Mouse (Mus musculus): ENCODE results near the gene Slc5a11.

Gene Slc5a11

GRCm38 (mm10) chr7:123214365-123215075 lies at the start of gene Slc5a11:
Slc5a11 (plus strand) TSS chr7:123214780.
- DNase-seq (ENCODE audit: low spot score), result no peak

- DNase-seq (ENCODE audit: low spot score), result no peak
Observed at GRCm38 (mm10) chr7:123167436-123167835, 47.1 kb upstream of the Slc5a11 start.

DNA sequence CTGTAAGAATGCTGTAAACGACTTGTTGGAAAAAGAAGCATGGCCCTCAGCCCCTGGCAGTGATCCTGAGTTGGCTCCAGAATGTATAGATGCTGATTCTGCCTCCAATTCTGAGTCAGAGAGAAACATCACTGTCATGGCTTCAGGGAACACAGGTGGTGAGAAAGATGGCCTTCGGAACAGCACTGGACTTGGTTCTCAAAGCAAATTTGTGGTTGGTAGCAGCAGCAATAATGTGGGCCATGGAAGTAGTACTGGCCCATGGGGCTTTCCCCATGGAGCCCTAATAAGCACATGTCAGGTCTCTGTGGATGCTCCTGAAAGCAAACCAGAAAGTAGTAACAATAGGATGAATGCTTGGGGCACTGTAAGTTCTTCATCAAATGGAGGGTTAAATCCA lies 45.0 kb upstream of the Slc5a11 start:
- DNase-seq (ENCODE audit: low spot score), result no peak

DNA sequence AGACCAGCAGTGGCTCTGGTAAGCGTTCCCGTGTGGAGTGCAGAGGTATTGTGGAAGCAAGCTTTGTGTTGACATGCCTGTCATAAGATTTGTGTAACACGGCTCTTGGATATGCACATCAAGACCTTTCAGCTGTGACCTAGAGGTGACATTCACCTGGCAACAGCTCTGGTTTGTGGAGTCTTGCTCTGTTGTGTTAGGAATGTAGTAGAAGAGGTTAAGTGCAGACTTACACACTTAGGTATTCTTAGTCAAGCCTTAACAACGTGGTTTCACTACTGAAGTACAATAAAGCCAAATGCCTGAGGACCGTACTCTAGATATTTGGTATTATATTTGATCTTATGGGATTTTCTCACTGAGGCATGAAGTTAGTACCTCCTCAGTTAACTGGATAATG lies 42.5 kb upstream of the Slc5a11 start:
- peak; percentile 15 for DNase-seq (ENCODE audit: low spot score)

DNA sequence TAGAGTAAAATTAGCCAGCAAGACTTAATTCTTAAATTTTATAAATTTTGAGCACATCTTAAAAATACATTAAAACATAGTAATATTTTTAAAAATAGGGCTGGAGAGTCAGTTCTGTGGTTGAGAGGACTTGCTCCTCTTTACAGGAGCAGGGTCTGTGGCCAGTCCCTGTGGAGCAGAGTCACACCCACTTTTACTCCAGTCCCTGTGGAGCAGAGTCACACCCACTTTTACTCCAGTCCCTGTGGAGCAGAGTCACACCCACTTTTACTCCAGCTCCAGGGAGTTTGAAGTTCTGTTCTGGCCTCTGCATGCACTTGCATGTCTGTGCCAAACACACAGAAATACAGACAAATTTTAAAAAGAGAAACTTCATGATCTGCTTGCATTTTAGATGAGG lies 37.4 kb upstream of the Slc5a11 start:
- no peak for DNase-seq (ENCODE audit: low spot score)

DNA sequence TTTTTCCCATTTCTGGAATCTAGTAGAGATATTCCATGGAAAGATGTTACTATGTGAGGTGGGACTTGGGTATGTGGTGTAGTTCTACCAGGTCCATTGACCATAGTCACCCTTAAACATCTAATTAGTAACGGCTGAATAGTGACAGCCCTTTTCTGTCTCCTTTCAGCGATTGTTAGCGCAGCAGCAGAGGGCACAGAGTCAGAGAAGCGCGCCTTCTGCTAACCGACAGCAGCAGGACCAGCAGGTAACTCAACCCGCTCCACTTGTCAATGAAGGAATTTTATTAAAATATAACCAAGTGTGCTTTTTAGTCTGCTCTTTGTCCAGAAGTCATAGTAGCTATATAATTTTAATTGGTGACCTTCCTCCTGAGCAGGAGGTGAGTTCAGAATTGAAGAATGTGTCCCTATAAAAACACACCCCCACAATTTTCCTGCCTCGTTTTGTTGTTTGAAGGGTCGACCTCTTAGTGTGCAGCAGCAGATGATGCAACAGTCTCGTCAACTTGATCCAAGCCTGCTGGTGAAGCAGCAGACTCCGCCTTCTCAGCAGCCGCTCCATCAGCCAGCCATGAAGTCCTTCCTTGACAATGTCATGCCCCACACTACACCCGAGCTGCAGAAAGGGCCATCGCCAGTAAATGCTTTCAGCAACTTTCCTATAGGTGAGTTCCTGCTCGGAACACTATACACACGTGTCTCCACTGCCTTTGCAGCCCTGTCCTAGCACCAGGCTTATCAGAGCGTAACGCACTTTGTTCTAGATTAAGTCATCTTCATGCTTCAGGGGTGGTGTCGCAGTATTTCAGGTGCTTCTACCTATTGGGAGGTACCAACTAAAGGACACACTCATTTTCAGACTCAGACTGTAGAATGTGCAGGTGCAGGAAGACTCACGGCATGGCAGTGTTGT lies 32.5 kb upstream of the Slc5a11 start:
- DNase-seq (ENCODE audit: low spot score), result no peak

GRCm38 (mm10) chr7:123184891-123185290 lies 29.7 kb upstream of the Slc5a11 start:
- no peak for DNase-seq (ENCODE audit: low spot score)

DNA sequence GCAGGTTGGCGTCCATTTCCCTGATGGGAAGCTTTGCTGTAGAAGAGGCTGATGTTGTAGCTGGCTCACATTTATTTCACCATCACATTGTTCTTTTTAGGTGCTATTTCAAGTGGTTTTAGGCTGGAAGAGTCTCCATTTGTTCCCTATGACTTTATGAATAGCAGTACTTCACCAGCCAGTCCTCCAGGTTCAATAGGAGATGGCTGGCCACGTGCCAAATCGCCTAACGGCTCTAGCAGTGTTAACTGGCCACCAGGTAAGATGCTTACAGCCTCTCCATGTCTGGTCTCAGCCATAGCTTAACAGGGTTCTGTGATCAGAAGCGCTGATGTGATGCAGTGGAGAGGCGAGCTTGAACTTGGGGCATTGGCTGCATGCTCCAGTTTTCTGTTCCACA lies 28.1 kb upstream of the Slc5a11 start:
- no peak for DNase-seq (ENCODE audit: low spot score)

- no peak for DNase-seq (ENCODE audit: low spot score)
Observed at GRCm38 (mm10) chr7:123187246-123187645, 27.3 kb upstream of the Slc5a11 start.

- DNase-seq (ENCODE audit: low spot score), result no peak
Observed at GRCm38 (mm10) chr7:123188462-123188861, 26.1 kb upstream of the Slc5a11 start.

GRCm38 (mm10) chr7:123189762-123190161 lies 24.8 kb upstream of the Slc5a11 start:
- no peak for DNase-seq (ENCODE audit: low spot score)

GRCm38 (mm10) chr7:123191731-123192130 lies 22.8 kb upstream of the Slc5a11 start:
- DNase-seq (ENCODE audit: low spot score), result no peak

DNA sequence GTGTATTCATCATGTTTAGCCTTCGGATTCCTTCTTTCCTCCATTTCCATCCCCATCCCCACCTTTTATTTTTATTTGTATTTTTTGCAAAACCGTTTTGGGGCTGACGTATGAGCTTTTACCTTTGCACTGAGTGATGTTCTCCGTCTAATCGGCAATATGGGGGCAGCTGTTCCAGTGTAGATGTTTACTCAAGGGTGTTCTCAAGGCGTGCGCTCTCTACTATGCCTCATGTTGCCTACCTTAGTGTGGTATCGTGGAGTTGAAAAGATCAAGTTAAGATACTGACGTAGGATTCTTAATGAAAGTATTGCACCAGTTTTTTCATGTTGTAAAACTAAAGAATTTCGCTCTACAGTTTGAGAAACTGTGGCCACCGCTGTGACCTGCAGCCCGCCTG lies 21.4 kb upstream of the Slc5a11 start:
- DNase-seq (ENCODE audit: low spot score), result no peak

DNA sequence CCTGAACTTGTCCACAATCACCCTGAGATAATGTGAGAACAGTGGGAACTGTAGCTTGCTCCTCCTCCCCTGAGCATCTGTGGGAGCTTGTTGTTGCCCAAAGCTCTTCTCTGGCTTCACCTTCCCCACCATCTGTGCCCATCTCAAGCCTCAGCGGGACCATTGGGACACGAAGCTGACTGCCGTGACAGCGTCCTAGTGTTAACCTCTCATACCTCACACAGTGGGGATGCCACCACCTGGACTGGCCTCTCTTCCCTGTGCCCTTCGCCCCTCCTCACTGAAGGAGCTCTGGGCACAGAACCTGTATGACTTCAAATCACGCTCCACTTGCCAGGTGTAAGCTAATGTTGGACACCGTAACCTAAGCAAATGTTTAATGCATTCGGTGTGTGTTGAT lies 19.9 kb upstream of the Slc5a11 start:
- no peak for DNase-seq (ENCODE audit: low spot score)

DNA sequence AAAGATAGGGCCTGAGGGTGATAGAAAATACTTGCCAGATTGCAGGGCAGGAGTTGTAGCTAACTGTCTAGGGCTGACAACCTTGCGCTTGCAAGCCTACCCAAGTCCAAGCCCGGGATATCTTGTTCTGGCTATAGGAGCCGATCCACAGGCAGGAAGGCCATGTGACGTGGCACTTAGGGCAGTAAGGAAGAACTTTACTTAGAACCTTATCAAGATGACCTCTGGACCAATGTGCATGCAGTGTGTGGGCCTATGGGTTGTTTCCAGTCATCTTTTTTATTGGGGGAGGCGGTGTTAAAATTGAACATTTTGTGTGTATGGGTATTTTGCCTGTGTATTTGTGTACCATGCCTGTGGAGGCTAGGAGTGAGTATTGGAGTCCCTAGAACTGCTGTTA lies 18.1 kb upstream of the Slc5a11 start:
- no peak for DNase-seq (ENCODE audit: low spot score)

GRCm38 (mm10) chr7:123198695-123199094 lies 15.9 kb upstream of the Slc5a11 start:
- DNase-seq (ENCODE audit: low spot score), result no peak

- no peak for DNase-seq (ENCODE audit: low spot score)
Observed at GRCm38 (mm10) chr7:123199151-123199550, 15.4 kb upstream of the Slc5a11 start.

- no peak for DNase-seq (ENCODE audit: low spot score)
Observed at GRCm38 (mm10) chr7:123199656-123200206, 14.8 kb upstream of the Slc5a11 start.

DNA sequence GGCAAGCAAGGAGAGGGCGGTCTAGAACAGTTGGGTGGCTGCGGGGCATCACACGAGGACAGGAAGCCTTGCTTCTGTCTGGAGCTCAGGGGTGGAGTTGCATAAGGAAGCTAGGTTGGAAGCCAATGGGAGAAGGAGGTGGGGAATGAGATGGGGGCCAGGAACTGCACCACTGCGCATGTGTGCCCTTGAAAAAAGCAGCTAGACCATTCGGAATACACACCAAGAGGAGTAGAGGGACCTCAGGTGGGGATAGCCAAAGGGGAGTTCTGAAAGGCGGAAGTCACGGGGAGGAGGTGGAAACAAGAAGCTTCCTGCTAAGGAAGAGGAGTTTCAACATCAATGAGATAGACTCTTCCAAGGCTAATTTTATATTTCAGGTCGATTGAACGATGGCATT lies 13.9 kb upstream of the Slc5a11 start:
- no peak for DNase-seq (ENCODE audit: low spot score)

GRCm38 (mm10) chr7:123205261-123205660 lies 9.3 kb upstream of the Slc5a11 start:
- DNase-seq (ENCODE audit: low spot score), result peak; percentile 80

DNA sequence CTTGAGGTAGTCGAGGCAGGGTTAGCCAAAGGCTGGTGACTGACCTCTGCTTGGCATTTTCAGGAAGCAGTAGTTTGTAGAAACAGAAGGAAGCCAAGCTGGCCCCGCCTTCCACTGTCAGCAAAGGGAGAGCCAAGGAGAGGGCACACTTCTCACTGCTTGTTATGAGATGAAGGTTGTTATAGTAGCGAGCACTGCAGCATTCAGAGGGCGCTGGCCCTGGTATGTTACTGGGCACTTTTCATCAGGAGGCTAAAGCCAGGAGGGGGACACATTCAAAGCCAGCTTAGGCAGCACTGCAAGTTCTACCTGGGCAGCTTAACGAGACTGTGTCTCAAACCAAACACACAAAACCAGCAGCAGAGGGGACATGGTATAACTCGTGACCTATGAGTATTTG lies 7.0 kb upstream of the Slc5a11 start:
- no peak for DNase-seq (ENCODE audit: low spot score)

GRCm38 (mm10) chr7:123209864-123210263 lies 4.7 kb upstream of the Slc5a11 start:
- DNase-seq (ENCODE audit: low spot score), result no peak

DNA sequence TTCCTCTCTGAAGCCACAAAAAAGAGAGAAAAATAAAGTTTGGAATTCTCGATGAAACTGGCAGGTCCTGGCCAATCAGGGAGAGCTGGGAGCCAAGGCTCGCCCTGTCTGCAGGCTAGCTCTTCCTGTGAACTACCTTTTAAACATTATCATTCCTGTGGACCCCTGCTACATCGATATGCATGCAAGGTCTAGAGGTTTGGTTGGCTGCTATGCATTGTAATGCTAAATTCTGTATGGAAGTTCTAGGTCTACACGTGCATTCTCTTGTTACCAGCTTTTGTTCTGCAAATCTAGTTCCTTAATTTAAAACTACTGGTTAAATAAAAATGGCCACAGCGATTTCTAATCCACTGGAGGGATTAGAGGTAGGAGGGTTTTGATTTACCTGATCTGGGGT lies 3.1 kb upstream of the Slc5a11 start:
- no peak for DNase-seq (ENCODE audit: low spot score)
